Mouse (Mus musculus): ENCODE measurements at regions not wholly inside any gene's neighbourhood (a gene's known extent, or its start where the extent isn't known, plus 50 kb on each side); places are given as distances from the start of the nearest gene placed in this dataset.

DNA sequence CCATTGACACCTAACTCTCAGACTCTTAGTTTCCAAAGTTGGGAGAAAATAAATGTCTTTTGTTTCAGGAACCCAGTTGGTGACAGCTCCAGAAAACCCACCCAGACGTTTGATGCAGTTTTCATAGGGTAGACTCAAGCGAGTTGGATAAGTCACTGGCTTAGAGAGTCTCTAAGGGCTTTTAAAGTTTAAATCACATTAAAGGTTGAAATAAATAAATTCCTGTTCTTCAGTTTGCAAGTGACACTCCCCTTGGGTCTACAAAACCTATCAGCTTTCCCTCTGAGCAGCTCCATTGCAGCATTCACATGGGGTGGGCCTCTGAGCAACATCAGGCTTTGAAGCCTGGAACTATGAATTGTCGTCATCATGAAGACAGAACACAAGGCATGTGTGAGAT, 69.9 kb upstream of the Gdf10 start:
- no peak for TF ChIP-seq EP300 (IDR thresholded peaks at IDR 0.05; ENCODE audit: insufficient read depth, low read depth, low read length)
- no peak for TF ChIP-seq CTCF (IDR thresholded peaks at IDR 0.05)
- no peak for TF ChIP-seq POLR2A (IDR thresholded peaks at IDR 0.05; ENCODE audit: insufficient read depth, low read depth, low read length)

Data from heart, adult 2 months (tissue).